Mouse (Mus musculus) adrenal gland, adult 2 months (tissue): ENCODE measurements around the gene Stmn1. TPM values are rescaled to one million over a fixed set of nuclear protein-coding genes. Genes with fewer than 3 reads are reported as not detected.
A peak's percentile ranks its signal among the peaks of the same experiment; 100 is the strongest.

Source experiments
- DNase-seq: peaks from one replicate; pipeline ENCODE4 v3.0.0; 2021
- long read RNA-seq: library from polyadenylated mRNA; stranded (forward); transcript quantifications from one replicate; pipeline ENCODE4 v2.0.0, GENCODE M21; 2021
- polyA plus RNA-seq: library from polyadenylated mRNA; depleted of rRNA; stranded (reverse); fragments of >200 nt; gene quantifications from 2 replicates; pipeline ENCODE4 v1.2.3, GENCODE M21; 2012; rRNA removed
- total RNA-seq, 2 experiments: library from RNA; stranded (reverse); gene quantifications; 2 replicates each; pipeline ENCODE4 v1.2.3; 2021

The Stmn1 gene
- total RNA-seq (10 to 100 TPM; 28.7 to 31.8 TPM), polyA plus RNA-seq (1.3 and 2.4 TPM in 2 replicates)
- long read RNA-seq, transcript Stmn1-201 (5 exons, 1,060 nt) = major isoform, 8 of 8 reads
- long read RNA-seq, partial matches to known transcripts = 0 of 8 reads
- long read RNA-seq, other reads (novel, unspliced or antisense) = 0 of 8 reads

- peak; percentile 95 for DNase-seq
Measured at GRCm38 (mm10) chr4:134468215-134468575, at the start of gene Stmn1. Stmn1 (plus strand) TSS chr4:134468320.

GRCm38 (mm10) chr4:134421971-134422370, 46.1 kb upstream of the Stmn1 start:
- no peak for DNase-seq

GRCm38 (mm10) chr4:134423949-134424348, 44.2 kb upstream of the Stmn1 start:
- DNase-seq = no peak

GRCm38 (mm10) chr4:134425088-134425487, 43.0 kb upstream of the Stmn1 start:
- DNase-seq = no peak

- DNase-seq = no peak
Measured at GRCm38 (mm10) chr4:134430381-134431004, 37.6 kb upstream of the Stmn1 start.

- no peak for DNase-seq
Measured at GRCm38 (mm10) chr4:134432686-134433360, 35.3 kb upstream of the Stmn1 start.

- no peak for DNase-seq
Measured at GRCm38 (mm10) chr4:134436185-134436584, 31.9 kb upstream of the Stmn1 start.

- DNase-seq = peak; percentile 12
Measured at GRCm38 (mm10) chr4:134436659-134437058, 31.5 kb upstream of the Stmn1 start.

- DNase-seq = no peak
Measured at GRCm38 (mm10) chr4:134439119-134439518, 29.0 kb upstream of the Stmn1 start.

GRCm38 (mm10) chr4:134439919-134440318, 28.2 kb upstream of the Stmn1 start:
- DNase-seq = no peak

- DNase-seq = no peak
Measured at GRCm38 (mm10) chr4:134442216-134442615, 25.9 kb upstream of the Stmn1 start.

- no peak for DNase-seq
Measured at GRCm38 (mm10) chr4:134443589-134443988, 24.5 kb upstream of the Stmn1 start.

- no peak for DNase-seq
Measured at GRCm38 (mm10) chr4:134444949-134445348, 23.2 kb upstream of the Stmn1 start.

GRCm38 (mm10) chr4:134445489-134445888, 22.6 kb upstream of the Stmn1 start:
- no peak for DNase-seq

GRCm38 (mm10) chr4:134447966-134448365, 20.2 kb upstream of the Stmn1 start:
- DNase-seq = no peak

- no peak for DNase-seq
Measured at GRCm38 (mm10) chr4:134449595-134450391, 18.3 kb upstream of the Stmn1 start.

- no peak for DNase-seq
Measured at GRCm38 (mm10) chr4:134450392-134451195, 17.5 kb upstream of the Stmn1 start.

- no peak for DNase-seq
Measured at GRCm38 (mm10) chr4:134451484-134451883, 16.6 kb upstream of the Stmn1 start.

- DNase-seq = peak; percentile 52
Measured at GRCm38 (mm10) chr4:134453619-134454400, 14.3 kb upstream of the Stmn1 start.

- DNase-seq = peak; percentile 15
Measured at GRCm38 (mm10) chr4:134455310-134455709, 12.8 kb upstream of the Stmn1 start.
